Mouse (Mus musculus) liver, embryonic 12.5 days (tissue): ENCODE results near the gene Dnajc28. TPM values are rescaled to one million over a fixed set of nuclear protein-coding genes. Genes with fewer than 3 reads are reported as not detected.
A peak's percentile ranks its signal among the peaks of the same experiment; 100 is the strongest.
"Not testable (repeated sequence)": the region's sequence is repeated elsewhere in the genome, so short reads cannot be mapped to it uniquely, and the experiment has no call there.

Experiments
- ATAC-seq: fragments of 200-750 bp; cut with Nextera tagmentation; 2 replicates; pipeline ENCODE4 v1.8.0; 2017; ENCODE audit warnings: moderate number of reproducible peaks, mild to moderate bottlenecking, moderate library complexity
- H3K27ac ChIP-seq: fragments of 300-500 bp; sonication (generic); 2 replicates; pipeline ENCODE4 v1.5.1; 2016; ENCODE audit warnings: mild to moderate bottlenecking
- H3K27me3 ChIP-seq: fragments of 300-500 bp; sonication (generic); replicated peaks from 2 replicates; pipeline ENCODE4 v1.6.1; 2016; ENCODE audit warnings: mild to moderate bottlenecking, moderate library complexity
- H3K36me3 ChIP-seq: fragments of 300-500 bp; sonication (generic); 2 replicates; pipeline ENCODE4 v1.6.1; 2016; ENCODE audit warnings: mild to moderate bottlenecking, moderate library complexity
- H3K4me1 ChIP-seq: fragments of 300-500 bp; sonication (generic); 2 replicates; pipeline ENCODE4 v1.6.1; 2016
- H3K4me2 ChIP-seq: fragments of 300-500 bp; sonication (generic); 2 replicates; pipeline ENCODE4 v1.6.1; 2016; ENCODE audit warnings: mild to moderate bottlenecking, moderate library complexity
- H3K4me3 ChIP-seq: fragments of 300-500 bp; sonication (generic); 2 replicates; pipeline ENCODE4 v1.5.1; 2016; ENCODE audit warnings: mild to moderate bottlenecking, moderate library complexity
- H3K9ac ChIP-seq: fragments of 300-500 bp; sonication (generic); 2 replicates; pipeline ENCODE4 v1.6.1; 2016; ENCODE audit warnings: mild to moderate bottlenecking, moderate library complexity
- H3K9me3 ChIP-seq: fragments of 300-500 bp; sonication (generic); replicated peaks from 2 replicates; pipeline ENCODE4 v1.6.1; 2016; ENCODE audit warnings: mild to moderate bottlenecking, moderate library complexity
- WGBS: fragments of 180-500 bp; shearing (Covaris S2); methylation state at CpG from one replicate; pipeline ENCODE4 v1.1.7; 2016; ENCODE audit not compliant: insufficient replicate concordance; 5-methylcytosine and 5-hydroxymethylcytosine counted together
- polyA plus RNA-seq: library from polyadenylated mRNA; unstranded; fragments of >200 nt; fragmentation: Nextera tagmentation; extraction: Ambion mirVana; gene quantifications from 2 replicates; pipeline ENCODE4 v1.2.1, GENCODE M21; 2016

The Dnajc28 gene
- polyA plus RNA-seq, 1 experiment from 2014 or later, result 1.8 TPM

DNA sequence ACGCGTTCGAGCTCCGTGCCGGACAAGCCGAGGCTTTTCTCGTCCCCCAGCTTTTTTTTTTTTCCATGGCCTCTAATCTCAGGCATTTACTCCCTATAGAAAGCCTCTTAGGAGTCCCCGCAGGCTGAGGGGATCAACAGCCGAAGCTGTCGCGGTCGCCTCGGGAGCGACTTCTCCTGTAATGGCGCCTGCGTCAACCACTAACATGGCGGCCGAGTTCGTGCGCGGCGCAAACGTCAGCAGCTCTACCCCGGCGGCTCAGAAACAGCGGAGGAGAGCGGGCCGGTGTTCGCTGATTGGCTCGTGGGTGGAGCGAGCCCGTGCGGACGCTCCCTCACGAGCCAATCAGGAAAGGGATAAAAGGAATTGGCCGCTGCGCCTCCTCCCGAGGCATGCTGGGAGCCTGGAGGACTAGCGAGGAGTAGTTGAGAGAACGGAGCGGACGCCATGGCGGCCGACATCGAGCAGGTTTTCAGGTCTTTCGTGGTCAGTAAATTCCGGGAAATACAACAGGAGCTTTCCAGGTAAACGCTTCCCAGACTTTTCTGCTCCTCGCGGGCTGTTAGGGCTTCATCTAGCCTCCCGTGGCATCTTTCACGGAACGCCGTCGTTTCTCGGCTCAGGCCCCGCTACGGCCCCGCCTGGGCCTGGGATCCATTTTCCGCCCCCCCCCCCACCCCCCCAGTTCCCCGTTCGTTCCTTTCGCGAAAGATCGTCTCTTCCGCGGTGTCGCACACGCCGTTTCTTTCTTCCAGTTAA, 28.8 kb upstream of the Dnajc28 start, which contains the start of gene Son:
Gene Son (plus strand): TSS at position 46 of the 759 bp plus-strand sequence.
- Histone ChIP-seq H3K4me2 (peak within 1 kb of the TSS; percentile 99), H3K9me3 (no peaks in the 10 kb centered on the region), H3K27me3 (no peaks in the 10 kb centered on the region), H3K27ac (peak within 1 kb of the TSS; percentile 100), H3K36me3 (peaks cover 40% of the 10 kb centered on the region), H3K4me3 (peak within 1 kb of the TSS; percentile 83), H3K4me1 (peaks cover 41% of the 10 kb centered on the region), H3K9ac (peak within 1 kb of the TSS; percentile 94)
- under 1% methylated on average over 70 of the region's 70 CpGs for WGBS
- peak; percentile 89 for ATAC-seq

DNA sequence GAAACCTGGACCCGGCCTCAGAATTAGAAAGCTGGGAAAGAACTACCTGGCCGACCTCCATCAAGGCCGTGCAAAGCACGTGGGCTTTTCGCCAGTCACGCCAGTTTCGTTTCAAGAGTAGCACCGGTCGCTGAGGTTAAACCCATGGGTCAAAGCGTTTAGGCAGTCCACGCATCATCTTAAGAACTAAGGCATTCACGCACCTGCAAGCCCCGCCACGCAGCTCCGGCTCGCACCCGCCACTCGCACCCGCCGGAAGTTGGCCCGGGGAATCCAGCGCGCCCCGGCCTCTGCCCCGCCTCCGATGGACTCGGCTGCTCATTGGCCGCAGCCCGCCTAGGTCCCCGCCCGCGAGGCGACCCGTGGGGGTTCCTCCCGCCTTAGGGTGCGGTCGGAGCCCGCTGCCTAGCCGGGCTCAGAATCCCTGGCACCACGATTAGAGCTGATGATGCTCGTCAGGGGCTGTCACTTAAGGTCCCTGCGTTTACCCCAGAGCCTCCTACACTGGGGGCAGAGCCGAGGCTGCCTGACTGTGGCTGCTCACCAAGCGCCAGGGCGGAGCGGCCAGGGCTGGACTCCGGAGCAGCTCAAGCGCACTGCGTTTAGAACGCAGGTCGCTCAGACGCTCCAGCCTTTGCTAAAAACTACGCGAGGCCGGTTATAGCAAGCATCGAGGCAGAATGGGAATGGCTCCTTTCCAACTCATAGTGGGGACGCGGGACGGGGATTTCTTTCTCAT, 28.0 kb upstream of the Dnajc28 start, which contains the start of gene Gart:
Gene Gart (minus strand): TSS at position 272 of the 739 bp plus-strand sequence.
- Histone ChIP-seq H3K36me3 (peaks cover 40% of the 10 kb centered on the region), H3K4me3 (peak within 1 kb of the TSS; percentile 83), H3K4me2 (peak within 1 kb of the TSS; percentile 99), H3K9me3 (no peaks in the 10 kb centered on the region), H3K4me1 (peaks cover 33% of the 10 kb centered on the region), H3K9ac (peak within 1 kb of the TSS; percentile 94), H3K27ac (peak within 1 kb of the TSS; percentile 100), H3K27me3 (no peaks in the 10 kb centered on the region)
- under 1% methylated on average over 59 of the region's 59 CpGs for WGBS
- peak; percentile 88 for ATAC-seq

DNA sequence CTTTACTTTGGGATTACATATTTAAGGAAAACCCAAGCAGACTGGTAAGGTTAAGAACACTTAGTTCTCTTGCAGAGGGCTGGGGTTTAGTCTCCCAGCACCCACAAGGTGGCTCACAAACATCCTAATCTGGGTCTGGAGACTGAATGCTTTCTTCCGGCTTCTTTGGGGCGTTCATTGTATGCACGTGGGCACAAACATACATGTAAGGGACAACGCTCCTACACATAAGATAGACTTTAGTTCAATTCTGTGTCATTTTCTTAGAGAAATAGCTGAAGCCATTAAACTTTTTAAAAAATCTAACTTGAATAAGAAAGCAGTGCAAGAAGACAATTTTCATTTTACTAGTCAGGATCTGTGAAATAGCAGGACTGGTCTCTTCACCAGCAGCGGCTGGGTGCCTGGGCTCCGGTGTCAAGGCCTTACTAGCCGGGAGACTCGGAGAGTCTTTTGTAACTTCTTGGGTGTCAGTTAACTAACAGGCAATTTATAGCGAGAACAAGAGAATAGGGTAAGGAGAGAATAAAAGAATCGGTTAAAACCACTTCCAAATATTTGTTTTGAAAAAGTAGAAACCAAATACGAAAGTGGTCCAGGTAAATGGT, 27.3 kb upstream of the Dnajc28 start:
- peak overlapping the region; percentile 100 for H3K27ac ChIP-seq
- peaks cover 32% of the 10 kb centered on the region for H3K4me1 ChIP-seq
- under 1% methylated on average over 11 of the region's 11 CpGs for WGBS
- H3K36me3 ChIP-seq, result peaks cover 40% of the 10 kb centered on the region
- H3K9me3 ChIP-seq, result no peaks in the 10 kb centered on the region
- no peaks in the 10 kb centered on the region for H3K27me3 ChIP-seq
- peak overlapping the region; percentile 83 for H3K4me3 ChIP-seq
- H3K4me2 ChIP-seq, result peak overlapping the region; percentile 99
- peak overlapping the region; percentile 94 for H3K9ac ChIP-seq
- ATAC-seq, result no peak

DNA sequence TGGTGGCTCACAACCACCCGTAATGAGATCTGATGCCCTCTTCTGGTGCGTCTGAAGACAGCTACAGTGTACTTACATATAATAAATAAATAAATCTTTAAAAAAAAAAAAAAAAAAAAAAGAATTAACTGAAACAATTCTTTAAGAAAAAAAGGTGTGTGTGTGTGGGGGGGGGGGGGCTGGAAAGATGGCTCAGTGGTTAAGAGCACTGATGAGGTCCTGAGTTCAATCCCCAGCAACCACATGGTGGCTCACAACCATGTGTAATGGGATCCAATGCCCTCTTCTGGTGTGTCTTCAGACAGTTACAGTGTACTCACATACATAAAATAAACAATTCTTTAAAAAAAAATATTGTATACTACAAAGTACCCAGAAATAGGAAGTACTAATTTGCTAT, 26.6 kb upstream of the Dnajc28 start:
- Histone ChIP-seq H3K4me3 (peak overlapping the region; percentile 35), H3K36me3 (peaks cover 42% of the 10 kb centered on the region), H3K4me2 (peak overlapping the region; percentile 99), H3K4me1 (peaks cover 27% of the 10 kb centered on the region)
- not testable (repeated sequence) for H3K9ac ChIP-seq, H3K27me3 ChIP-seq, H3K27ac ChIP-seq, ATAC-seq, H3K9me3 ChIP-seq
- 63% methylated on average over 1 of the region's 2 CpGs for WGBS

DNA sequence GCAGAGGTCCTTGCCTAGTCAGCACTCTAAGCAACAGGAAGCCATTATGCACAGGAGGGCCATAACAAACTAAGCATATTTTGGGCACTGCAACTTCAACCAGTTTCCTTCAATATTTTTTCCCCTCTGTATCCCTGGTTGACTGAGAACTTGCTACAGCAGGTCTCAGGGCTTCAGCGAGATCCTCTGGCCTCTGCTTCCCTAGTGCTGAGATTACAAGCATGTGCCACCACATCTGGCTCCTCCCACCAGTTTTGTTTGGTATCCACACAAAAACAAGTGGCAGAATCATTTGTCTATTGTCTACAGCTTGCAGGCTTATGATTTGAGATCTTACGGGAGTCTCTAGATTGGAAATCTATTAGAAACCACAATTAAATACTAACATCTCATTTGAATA, 26.1 kb upstream of the Dnajc28 start:
- H3K27ac ChIP-seq, result peak overlapping the region; percentile 45
- H3K9me3 ChIP-seq, result no peaks in the 10 kb centered on the region
- no peak for ATAC-seq
- no peaks in the 10 kb centered on the region for H3K27me3 ChIP-seq
- peak overlapping the region; percentile 20; the same call in 1 of the 2 replicates for H3K4me3 ChIP-seq
- 48% methylated on average over 2 of the region's 2 CpGs for WGBS
- peak overlapping the region; percentile 99 for H3K4me2 ChIP-seq
- H3K36me3 ChIP-seq, result peaks cover 45% of the 10 kb centered on the region
- H3K9ac ChIP-seq, result peak overlapping the region; percentile 36
- H3K4me1 ChIP-seq, result peaks cover 24% of the 10 kb centered on the region

DNA sequence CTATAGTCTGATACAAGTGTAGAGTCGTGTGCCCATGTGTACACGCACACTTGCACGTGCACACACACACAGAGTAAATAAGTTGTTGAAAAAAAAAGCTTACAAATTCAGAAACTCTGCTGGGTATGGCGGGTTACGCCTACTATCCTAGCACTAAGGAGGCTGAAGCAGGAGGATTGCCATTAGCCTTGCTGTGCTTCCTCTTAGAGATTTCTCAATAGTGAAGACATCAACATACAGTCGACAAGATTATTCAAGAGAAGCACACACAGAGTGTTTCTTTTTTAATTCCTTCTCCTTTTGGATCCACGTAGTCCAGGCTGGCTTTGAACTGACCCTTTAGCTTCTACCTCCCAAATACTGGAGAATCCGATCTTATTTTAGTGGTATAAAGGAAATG, 21.3 kb upstream of the Dnajc28 start:
- ATAC-seq, result no peak
- no peak overlapping the region for H3K27ac ChIP-seq
- 85% methylated on average over 8 of the region's 8 CpGs for WGBS

DNA sequence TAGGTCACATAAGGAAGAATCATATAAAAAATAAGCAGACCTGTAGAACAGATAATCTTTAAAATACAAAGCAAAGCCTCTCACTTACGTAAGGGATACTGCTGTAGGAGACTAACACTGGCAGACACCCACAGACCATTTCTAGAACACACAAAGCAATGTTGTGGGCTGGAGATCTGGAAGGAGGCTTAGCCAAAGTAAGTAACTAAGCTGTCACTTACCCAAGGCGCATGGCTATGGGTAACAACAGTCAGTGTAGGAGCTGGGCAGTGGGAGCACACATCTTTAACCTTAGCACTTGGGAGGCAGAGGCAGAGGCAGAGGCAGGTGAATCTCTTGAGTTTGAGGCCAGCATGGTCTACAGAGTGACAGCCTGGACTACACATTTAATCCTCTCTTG, 20.8 kb upstream of the Dnajc28 start:
- Histone ChIP-seq H3K27ac (no peak overlapping the region), H3K27me3 (no peaks in the 10 kb centered on the region), H3K4me3 (no peak overlapping the region), H3K9me3 (no peaks in the 10 kb centered on the region), H3K4me2 (no peak overlapping the region), H3K9ac (no peak overlapping the region), H3K4me1 (peaks cover 13% of the 10 kb centered on the region), H3K36me3 (peaks cover 94% of the 10 kb centered on the region)
- no peak for ATAC-seq
- 93% methylated on average over 2 of the region's 2 CpGs for WGBS

More for the DNA sequence above, 21.3 kb upstream of the Dnajc28 start:
- H3K9me3 ChIP-seq, result no peaks in the 10 kb centered on the region
- H3K36me3 ChIP-seq, result peaks cover 92% of the 10 kb centered on the region
- H3K4me3 ChIP-seq, result no peak overlapping the region
- no peak overlapping the region for H3K4me2 ChIP-seq
- no peaks in the 10 kb centered on the region for H3K27me3 ChIP-seq
- peaks cover 15% of the 10 kb centered on the region for H3K4me1 ChIP-seq
- H3K9ac ChIP-seq, result no peak overlapping the region

DNA sequence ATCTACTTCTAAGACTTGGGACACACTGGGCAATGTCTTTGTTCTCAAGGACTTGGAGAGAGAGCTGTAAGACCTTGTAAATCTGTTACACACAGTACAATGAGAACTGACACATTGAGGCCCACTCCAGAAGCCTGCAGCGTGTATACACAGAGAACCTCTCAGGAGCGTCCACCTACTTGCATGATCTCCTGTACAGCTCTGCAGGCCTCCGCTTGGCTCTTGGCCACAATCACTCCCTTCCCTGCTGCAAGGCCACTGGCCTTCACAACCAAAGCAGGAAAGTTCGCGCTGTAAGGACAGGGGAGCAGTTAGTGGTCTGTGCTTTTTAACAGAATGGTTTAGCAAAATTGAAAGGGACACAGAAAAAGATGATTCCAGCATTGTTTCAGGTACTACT, 20.3 kb upstream of the Dnajc28 start:
- no peak overlapping the region for H3K4me2 ChIP-seq
- H3K4me1 ChIP-seq, result peaks cover 9% of the 10 kb centered on the region
- no peak for ATAC-seq
- H3K9me3 ChIP-seq, result no peaks in the 10 kb centered on the region
- WGBS, result 85% methylated on average over 5 of the region's 5 CpGs
- no peak overlapping the region for H3K27ac ChIP-seq
- no peak overlapping the region for H3K9ac ChIP-seq
- no peaks in the 10 kb centered on the region for H3K27me3 ChIP-seq
- no peak overlapping the region for H3K4me3 ChIP-seq
- peaks cover 98% of the 10 kb centered on the region for H3K36me3 ChIP-seq

DNA sequence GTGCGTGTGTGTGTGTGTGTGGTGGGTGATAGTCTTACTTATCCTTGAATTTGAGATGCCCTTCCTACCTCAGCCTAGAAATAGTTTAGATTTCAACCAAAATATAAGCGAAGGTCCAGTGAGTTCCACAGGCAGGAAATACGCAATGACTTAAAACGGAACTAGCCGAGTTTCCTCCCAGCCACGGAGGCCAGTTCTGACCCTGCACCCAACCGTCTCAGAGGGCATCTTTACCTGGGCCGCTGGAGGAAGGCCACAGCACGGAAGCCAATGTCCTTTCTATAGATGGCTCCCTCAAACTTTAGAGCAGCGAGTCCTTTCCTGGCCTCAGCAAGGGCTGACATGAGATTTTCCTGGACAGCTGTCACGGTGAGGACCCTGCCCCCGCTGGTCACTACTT, 14.8 kb upstream of the Dnajc28 start:
- WGBS, result 81% methylated on average over 12 of the region's 12 CpGs
- H3K27me3 ChIP-seq, result no peaks in the 10 kb centered on the region
- peaks cover 100% of the 10 kb centered on the region for H3K36me3 ChIP-seq
- H3K27ac ChIP-seq, result no peak overlapping the region
- no peak overlapping the region for H3K9ac ChIP-seq
- no peak overlapping the region for H3K4me2 ChIP-seq
- peaks cover 5% of the 10 kb centered on the region for H3K4me1 ChIP-seq
- ATAC-seq, result no peak
- H3K4me3 ChIP-seq, result no peak overlapping the region
- H3K9me3 ChIP-seq, result no peaks in the 10 kb centered on the region

DNA sequence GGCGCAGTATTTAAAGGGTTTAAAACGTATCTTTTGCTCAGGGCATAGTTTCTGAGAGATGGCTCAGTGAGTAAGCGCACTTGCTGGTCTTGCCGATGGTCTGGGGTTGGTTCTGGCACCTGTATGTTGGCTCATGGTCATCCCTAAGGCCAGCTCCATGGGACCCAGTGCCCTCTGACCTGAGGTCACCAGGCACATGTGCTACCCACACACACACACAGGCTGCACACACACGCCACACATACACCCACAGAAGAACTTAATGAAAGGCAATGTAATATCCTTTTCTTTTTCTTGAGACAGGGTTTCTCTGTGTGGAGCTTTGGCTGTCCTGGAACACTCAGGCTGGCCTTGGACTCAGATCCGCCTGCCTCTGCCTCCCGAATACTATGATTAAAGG, 14.1 kb upstream of the Dnajc28 start:
- WGBS, result 87% methylated on average over 7 of the region's 7 CpGs
- H3K36me3 ChIP-seq, result peaks cover 100% of the 10 kb centered on the region

DNA sequence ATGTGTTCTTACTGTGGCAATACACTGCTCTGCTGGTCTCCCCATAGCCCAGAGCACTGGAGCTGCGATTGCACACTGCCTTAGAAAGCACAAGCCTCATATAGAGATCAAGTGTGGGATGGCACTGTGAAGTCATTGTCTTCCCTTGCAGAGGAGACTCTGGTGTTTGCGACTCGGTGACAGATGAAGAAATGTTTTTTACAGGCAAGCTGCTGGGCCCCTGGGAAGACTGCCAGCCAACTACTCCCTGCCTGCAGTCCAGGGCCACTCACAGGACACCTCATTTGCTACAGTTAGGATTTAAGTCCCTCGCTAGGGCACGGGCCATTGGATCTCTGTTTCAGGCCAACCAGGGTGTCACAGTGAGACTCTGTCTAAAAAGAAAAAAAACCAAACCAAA, 13.6 kb upstream of the Dnajc28 start:
- Histone ChIP-seq H3K4me1 (peaks cover 5% of the 10 kb centered on the region), H3K36me3 (peaks cover 100% of the 10 kb centered on the region), H3K27me3 (no peaks in the 10 kb centered on the region), H3K4me2 (no peak overlapping the region), H3K9me3 (no peaks in the 10 kb centered on the region), H3K9ac (no peak overlapping the region), H3K4me3 (no peak overlapping the region), H3K27ac (no peak overlapping the region)
- WGBS, result 85% methylated on average over 5 of the region's 5 CpGs
- no peak for ATAC-seq

More for the DNA sequence above, 14.1 kb upstream of the Dnajc28 start:
- no peak overlapping the region for H3K4me2 ChIP-seq
- no peak overlapping the region for H3K4me3 ChIP-seq
- no peaks in the 10 kb centered on the region for H3K27me3 ChIP-seq
- no peak for ATAC-seq
- no peaks in the 10 kb centered on the region for H3K9me3 ChIP-seq
- no peak overlapping the region for H3K27ac ChIP-seq
- peaks cover 5% of the 10 kb centered on the region for H3K4me1 ChIP-seq
- H3K9ac ChIP-seq, result no peak overlapping the region

DNA sequence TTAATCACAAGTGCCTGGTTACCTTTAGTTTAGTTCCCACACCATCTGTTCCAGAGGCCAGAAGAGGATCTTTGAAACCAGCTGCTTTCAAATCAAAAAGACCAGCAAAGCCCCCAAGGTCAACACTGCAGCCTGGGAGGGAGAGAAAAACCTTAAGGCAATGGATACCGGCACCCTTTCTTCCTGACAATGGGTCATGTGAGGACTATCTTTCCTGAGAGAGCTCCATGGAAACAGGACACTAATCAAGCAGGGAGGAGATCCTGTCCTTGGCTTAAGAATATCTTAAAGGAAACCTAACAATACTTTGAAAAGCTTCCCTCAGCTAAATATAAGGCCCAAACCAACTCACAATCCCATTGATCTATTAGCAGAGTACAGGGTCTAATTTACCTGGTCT, 11.8 kb upstream of the Dnajc28 start:
- no peak overlapping the region for H3K9ac ChIP-seq
- no peak overlapping the region for H3K4me2 ChIP-seq
- no peaks in the 10 kb centered on the region for H3K27me3 ChIP-seq
- H3K9me3 ChIP-seq, result no peaks in the 10 kb centered on the region
- no peak overlapping the region for H3K27ac ChIP-seq
- no peak overlapping the region for H3K4me3 ChIP-seq
- WGBS, result 83% methylated on average over 1 of the region's 1 CpGs
- peaks cover 100% of the 10 kb centered on the region for H3K36me3 ChIP-seq
- H3K4me1 ChIP-seq, result peaks cover 5% of the 10 kb centered on the region
- no peak for ATAC-seq
